Mouse (Mus musculus): ENCODE measurements around the gene Ptpn9. TPM values are rescaled to one million over a fixed set of nuclear protein-coding genes. Genes with fewer than 3 reads are reported as not detected.
A peak's percentile ranks its signal among the peaks of the same experiment; 100 is the strongest.

The Ptpn9 gene
- polyA plus RNA-seq, 1 experiment from 2014 or later: 3.1 TPM

GRCm38 (mm10) chr9:57074822-57075603, 80.3 kb downstream of the Ptpn9 start:
- peak overlapping the region; percentile 64 for H3K4me3 ChIP-seq (ENCODE audit: low read depth, low read length)
- 8% methylated on average over 17 of the region's 17 CpGs for WGBS (ENCODE audit: insufficient replicate concordance)
- H3K36me3 ChIP-seq (ENCODE audit: control insufficient read depth, insufficient read depth): no peaks in the 10 kb centered on the region
- ATAC-seq (ENCODE audit: low read depth): no peak
- peaks cover 43% of the 10 kb centered on the region for H3K4me1 ChIP-seq (ENCODE audit: control insufficient read depth, low read depth, low read length)
- H3K4me2 ChIP-seq (ENCODE audit: low read depth, low read length): peak overlapping the region; percentile 95
- H3K9ac ChIP-seq (ENCODE audit: low read depth, low read length): peak overlapping the region; percentile 70
- no peaks in the 10 kb centered on the region for H3K27me3 ChIP-seq (ENCODE audit: control insufficient read depth, insufficient read depth, low read depth, low read length)
- H3K9me3 ChIP-seq (replicated peaks; ENCODE audit: control insufficient read depth, low read length): no peaks in the 10 kb centered on the region
- peak overlapping the region; percentile 99 for H3K27ac ChIP-seq (ENCODE audit: low read length)

- H3K4me2 ChIP-seq (ENCODE audit: low read depth, low read length): peak overlapping the region; percentile 97
- no peaks in the 10 kb centered on the region for H3K36me3 ChIP-seq (ENCODE audit: control insufficient read depth, insufficient read depth)
- H3K27ac ChIP-seq (ENCODE audit: low read length): peak overlapping the region; percentile 99
- H3K9ac ChIP-seq (ENCODE audit: low read depth, low read length): peak overlapping the region; percentile 89
- H3K4me3 ChIP-seq (ENCODE audit: low read depth, low read length): peak overlapping the region; percentile 92
- H3K9me3 ChIP-seq (replicated peaks; ENCODE audit: control insufficient read depth, low read length): no peaks in the 10 kb centered on the region
- under 1% methylated on average over 43 of the region's 43 CpGs for WGBS (ENCODE audit: insufficient replicate concordance)
- H3K4me1 ChIP-seq (ENCODE audit: control insufficient read depth, low read depth, low read length): peaks cover 35% of the 10 kb centered on the region
- H3K27me3 ChIP-seq (ENCODE audit: control insufficient read depth, insufficient read depth, low read depth, low read length): no peaks in the 10 kb centered on the region
- ATAC-seq (ENCODE audit: low read depth): peak; percentile 77
Measured at GRCm38 (mm10) chr9:57075681-57076381, 81.1 kb downstream of the Ptpn9 start.

GRCm38 (mm10) chr9:57076701-57077660, 82.3 kb downstream of the Ptpn9 start:
- peak overlapping the region; percentile 89 for H3K9ac ChIP-seq (ENCODE audit: low read depth, low read length)
- H3K27ac ChIP-seq (ENCODE audit: low read length): peak overlapping the region; percentile 98
- H3K4me1 ChIP-seq (ENCODE audit: control insufficient read depth, low read depth, low read length): peaks cover 27% of the 10 kb centered on the region
- WGBS (ENCODE audit: insufficient replicate concordance): 2% methylated on average over 61 of the region's 72 CpGs
- peak overlapping the region; percentile 92 for H3K4me3 ChIP-seq (ENCODE audit: low read depth, low read length)
- H3K4me2 ChIP-seq (ENCODE audit: low read depth, low read length): peak overlapping the region; percentile 97
- no peaks in the 10 kb centered on the region for H3K27me3 ChIP-seq (ENCODE audit: control insufficient read depth, insufficient read depth, low read depth, low read length)
- no peaks in the 10 kb centered on the region for H3K36me3 ChIP-seq (ENCODE audit: control insufficient read depth, insufficient read depth)
- no peaks in the 10 kb centered on the region for H3K9me3 ChIP-seq (replicated peaks; ENCODE audit: control insufficient read depth, low read length)
- peak; percentile 43 for ATAC-seq (ENCODE audit: low read depth)

- 77% methylated on average over 3 of the region's 3 CpGs for WGBS (ENCODE audit: insufficient replicate concordance)
- Histone ChIP-seq H3K27ac (ENCODE audit: low read length) (no peak overlapping the region), H3K27me3 (ENCODE audit: control insufficient read depth, insufficient read depth, low read depth, low read length) (no peaks in the 10 kb centered on the region), H3K36me3 (ENCODE audit: control insufficient read depth, insufficient read depth) (peaks cover 5% of the 10 kb centered on the region; the same call in 1 of the 2 replicates), H3K4me3 (ENCODE audit: low read depth, low read length) (no peak overlapping the region), H3K4me1 (ENCODE audit: control insufficient read depth, low read depth, low read length) (peaks cover 10% of the 10 kb centered on the region), H3K4me2 (ENCODE audit: low read depth, low read length) (no peak overlapping the region), H3K9me3 (replicated peaks; ENCODE audit: control insufficient read depth, low read length) (no peaks in the 10 kb centered on the region), H3K9ac (ENCODE audit: low read depth, low read length) (no peak overlapping the region)
- ATAC-seq (ENCODE audit: low read depth): no peak
Measured at GRCm38 (mm10) chr9:57082236-57082635, 87.5 kb downstream of the Ptpn9 start.

Other genes with a start within 250 kb of the Ptpn9 start
- gene Lingo1, start 198.5 kb upstream of the Ptpn9 start, polyA plus RNA-seq (2015; fragmentation: Nextera tagmentation; extraction: Ambion mirVana): 0.20 and 0.50 TPM in 2 replicates
- not detected in 2 replicates for gene Odf3l1, start 130.2 kb upstream of the Ptpn9 start, polyA plus RNA-seq (2015; fragmentation: Nextera tagmentation; extraction: Ambion mirVana)
- gene Cspg4, start 129.9 kb upstream of the Ptpn9 start, polyA plus RNA-seq (2015; fragmentation: Nextera tagmentation; extraction: Ambion mirVana): 0.57 and 0.87 TPM in 2 replicates
- gene Snx33, start 66.6 kb upstream of the Ptpn9 start, polyA plus RNA-seq (2015; fragmentation: Nextera tagmentation; extraction: Ambion mirVana): 1.8 and 1.9 TPM in 2 replicates
- gene Imp3, start 57.4 kb upstream of the Ptpn9 start, polyA plus RNA-seq (2015; fragmentation: Nextera tagmentation; extraction: Ambion mirVana): 38.1 and 42.0 TPM in 2 replicates
- 7.1 and 7.8 TPM in 2 replicates for gene Snupn, start 44.0 kb upstream of the Ptpn9 start, polyA plus RNA-seq (2015; fragmentation: Nextera tagmentation; extraction: Ambion mirVana)
- gene Sin3a, start 77.1 kb downstream of the Ptpn9 start, polyA plus RNA-seq (2015; fragmentation: Nextera tagmentation; extraction: Ambion mirVana): 13.4 and 14.5 TPM in 2 replicates
- gene Man2c1, start 135.8 kb downstream of the Ptpn9 start, polyA plus RNA-seq (2015; fragmentation: Nextera tagmentation; extraction: Ambion mirVana): 18.6 and 21.2 TPM in 2 replicates
- gene Neil1, start 153.4 kb downstream of the Ptpn9 start, polyA plus RNA-seq (2015; fragmentation: Nextera tagmentation; extraction: Ambion mirVana): 1.9 and 2.3 TPM in 2 replicates
- 43.8 and 50.3 TPM in 2 replicates for gene Commd4, start 163.4 kb downstream of the Ptpn9 start, polyA plus RNA-seq (2015; fragmentation: Nextera tagmentation; extraction: Ambion mirVana)
- gene Trcg1, start 241.6 kb downstream of the Ptpn9 start, polyA plus RNA-seq (2015; fragmentation: Nextera tagmentation; extraction: Ambion mirVana): not detected in 2 replicates

Measured in liver, embryonic 16.5 days (tissue).